Mouse (Mus musculus) layer of hippocampus, adult 18-20 months (tissue): ENCODE results near the gene Oxnad1. TPM values are rescaled to one million over a fixed set of nuclear protein-coding genes. Genes with fewer than 3 reads are reported as not detected.

ENCODE experiments used
- DNase-seq, 2 experiments: peaks; one replicate each; pipeline ENCODE4 v3.0.0; 2022; ENCODE audit warnings: low spot score in 2 of 2
- long read RNA-seq: library from polyadenylated mRNA; stranded (forward); transcript quantifications from one replicate; pipeline ENCODE4 v2.0.0, GENCODE M21; 2021
- total RNA-seq, 2 experiments: library from RNA; stranded (reverse); gene quantifications; 2 replicates each; pipeline ENCODE4 v1.2.3; 2021

Gene Oxnad1
- 10 to 100 TPM; 15.1 to 15.5 TPM for total RNA-seq
- long read RNA-seq, partial matches to known transcripts: 1 of 5 reads
- long read RNA-seq, other reads (novel, unspliced or antisense): 1 of 5 reads

DNA sequence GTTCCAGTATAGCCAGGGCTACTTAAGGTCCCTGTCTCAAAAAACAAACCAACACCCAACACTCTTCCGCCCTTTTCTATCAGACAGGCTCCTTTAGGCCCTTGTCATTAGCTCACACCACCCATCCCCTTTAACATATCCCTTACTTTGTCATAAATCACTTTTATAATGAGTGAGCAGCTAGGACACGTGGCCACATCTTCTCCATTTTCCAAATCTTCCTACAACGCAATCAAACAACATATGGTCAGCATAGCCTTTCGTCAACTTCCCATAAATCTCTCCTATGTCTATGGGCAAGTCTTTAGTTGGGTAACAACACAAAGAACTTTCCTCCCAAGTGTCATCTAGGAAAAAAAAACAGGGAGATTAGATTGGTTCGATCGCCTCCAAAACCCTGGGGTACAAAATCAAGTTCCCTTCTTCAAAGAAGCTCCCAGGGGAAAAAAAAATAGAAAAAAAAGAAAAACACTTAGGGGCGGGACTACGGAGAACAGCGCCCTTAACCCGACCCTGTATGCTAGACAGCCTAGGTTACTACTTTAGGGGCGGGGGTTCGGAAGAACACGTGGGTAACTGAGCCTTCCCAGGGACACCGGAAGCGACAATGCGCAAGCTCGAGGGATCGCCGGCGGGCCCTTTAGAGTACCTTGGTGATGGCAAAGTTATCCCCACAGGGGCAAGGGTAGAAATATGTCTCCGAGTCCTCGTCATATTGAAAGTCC is at the start of gene Oxnad1:
Oxnad1 (plus strand) TSS at position 614 of the 725 bp plus-strand sequence.
- DNase-seq: no peak

GRCm38 (mm10) chr14:32036482-32036881 is 48.7 kb upstream of the Oxnad1 start:
- no peak for DNase-seq

DNA sequence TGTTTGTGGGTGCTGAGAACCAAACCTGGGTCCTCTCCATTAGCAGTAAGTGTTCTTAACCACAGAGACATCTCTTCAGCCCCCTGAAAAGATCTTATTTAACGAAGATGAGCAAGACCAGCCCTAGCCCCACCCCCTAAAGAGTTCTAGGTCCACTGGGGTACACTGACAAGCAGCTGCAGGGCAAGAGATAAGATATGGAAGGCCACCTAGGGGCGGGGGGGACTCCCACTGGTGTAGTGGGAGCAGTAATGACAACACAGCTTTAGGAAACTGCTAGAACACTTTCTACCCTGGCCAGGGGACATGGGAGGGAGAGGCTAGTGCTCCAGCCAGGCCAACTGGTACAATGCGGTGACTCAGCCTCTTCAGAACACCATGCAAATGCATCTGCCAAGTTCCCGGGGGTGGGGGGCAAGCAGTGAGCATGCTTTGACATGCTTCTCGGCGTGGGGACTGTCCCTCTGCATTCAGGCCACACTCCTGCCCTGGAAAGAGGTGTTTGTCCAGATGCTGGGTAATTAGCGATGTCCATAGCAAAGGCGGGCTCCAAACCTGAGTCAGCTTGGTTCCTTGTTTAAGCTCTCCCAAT is 47.4 kb upstream of the Oxnad1 start:
- no peak for DNase-seq

GRCm38 (mm10) chr14:32042108-32042507 is 43.1 kb upstream of the Oxnad1 start:
- no peak for DNase-seq

GRCm38 (mm10) chr14:32046357-32046756 is 38.8 kb upstream of the Oxnad1 start:
- DNase-seq: no peak

DNA sequence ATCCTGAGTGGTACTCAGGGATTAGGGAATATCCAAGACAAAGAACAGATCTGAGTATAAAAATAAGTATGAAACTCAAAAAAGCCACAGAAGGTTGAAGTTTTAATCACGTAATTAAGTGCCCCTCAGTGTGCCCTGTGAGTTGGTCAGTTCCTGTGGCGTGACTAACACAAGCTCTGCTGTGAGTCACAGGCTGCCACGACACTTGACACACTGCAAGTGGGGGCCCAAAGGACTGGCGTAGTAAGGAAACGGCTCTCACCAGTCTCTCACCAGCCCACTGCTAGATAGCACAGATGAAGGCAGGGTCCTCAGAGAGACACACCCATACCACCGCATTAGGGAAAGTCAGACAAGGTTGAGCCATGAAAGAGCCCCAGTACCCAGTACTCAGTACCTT is 35.0 kb upstream of the Oxnad1 start:
- no peak for DNase-seq

- no peak for DNase-seq
Observed at GRCm38 (mm10) chr14:32053895-32054294, 31.3 kb upstream of the Oxnad1 start.

DNA sequence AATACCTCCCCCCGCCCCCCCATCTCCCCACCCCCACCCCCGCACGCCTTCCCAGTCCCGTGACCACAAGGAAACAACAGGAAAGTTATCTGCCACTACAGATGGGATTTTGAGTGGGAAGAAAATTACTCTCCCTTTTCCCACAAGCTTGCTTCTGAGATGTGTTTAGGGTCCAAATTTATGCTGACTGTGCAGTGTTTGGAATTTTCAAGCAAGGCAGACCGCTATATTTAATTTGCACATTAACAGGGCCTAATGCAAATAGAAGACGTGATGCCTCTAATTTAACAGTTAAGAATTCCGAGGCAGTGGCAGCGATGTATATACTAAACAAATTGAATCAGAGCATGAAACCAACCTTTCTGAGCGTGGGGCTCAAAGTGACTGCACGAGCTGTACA is 30.4 kb upstream of the Oxnad1 start:
- DNase-seq: no peak

- DNase-seq: no peak
Observed at GRCm38 (mm10) chr14:32055781-32056180, 29.4 kb upstream of the Oxnad1 start.

DNA sequence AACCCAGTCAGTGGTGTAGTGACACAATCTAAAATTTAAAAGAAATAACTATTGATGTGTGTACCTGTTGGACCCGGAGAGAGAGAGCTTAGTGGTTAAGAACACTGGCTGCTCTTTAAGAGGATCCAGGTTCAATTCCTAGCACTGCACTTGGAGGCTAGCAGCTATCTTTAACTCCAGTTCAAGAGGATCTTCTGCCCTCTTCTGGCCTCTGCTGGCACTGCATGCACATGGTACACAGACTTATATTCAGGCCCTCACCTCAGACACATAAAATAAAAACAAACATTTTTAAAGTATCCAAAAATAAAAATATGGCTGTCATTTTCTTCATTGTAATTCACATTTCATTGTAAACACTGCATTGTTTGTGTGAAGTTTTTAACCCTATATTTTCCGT is 28.5 kb upstream of the Oxnad1 start:
- DNase-seq: peak in 1 of 2 experiments; percentile 11

DNA sequence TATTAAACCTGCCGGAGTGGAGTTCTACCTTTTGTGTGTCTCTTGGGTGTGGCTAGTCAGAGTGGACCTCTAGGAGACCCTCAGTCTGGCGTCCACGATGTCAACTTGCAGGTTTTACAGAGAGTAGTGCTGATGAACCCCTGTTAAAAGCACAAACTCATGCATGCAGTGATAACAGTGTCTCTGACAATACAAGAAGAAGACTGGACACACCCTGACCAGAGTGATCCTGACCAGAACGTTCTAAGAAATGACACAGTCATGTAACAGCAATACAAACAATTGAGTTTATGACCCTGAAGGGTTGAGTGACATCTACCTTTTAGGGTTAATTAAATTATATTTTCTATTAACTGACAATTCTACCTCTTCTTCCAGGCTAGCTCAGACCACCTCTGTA is 27.5 kb upstream of the Oxnad1 start:
- DNase-seq: no peak

GRCm38 (mm10) chr14:32061398-32061797 is 23.8 kb upstream of the Oxnad1 start:
- no peak for DNase-seq

DNA sequence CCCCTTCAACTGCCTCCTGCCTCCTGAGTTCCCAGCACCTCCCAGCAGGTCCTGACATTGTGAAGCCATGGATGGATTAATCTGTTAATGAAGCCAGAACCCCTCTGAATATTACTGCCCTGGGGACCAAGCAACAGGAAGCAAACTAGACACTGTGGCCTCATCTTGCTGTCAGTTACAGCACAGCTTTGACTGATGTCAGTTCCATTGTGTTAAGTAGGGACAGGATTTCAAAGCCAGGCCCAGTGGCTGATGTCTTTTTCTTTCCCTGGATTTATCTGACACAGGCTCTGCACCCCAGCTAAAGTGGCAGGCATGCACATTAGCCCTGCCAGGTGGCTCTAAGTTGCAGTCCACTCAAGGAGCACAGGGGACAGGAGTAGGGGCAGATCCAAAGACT is 12.4 kb upstream of the Oxnad1 start:
- no peak for DNase-seq

DNA sequence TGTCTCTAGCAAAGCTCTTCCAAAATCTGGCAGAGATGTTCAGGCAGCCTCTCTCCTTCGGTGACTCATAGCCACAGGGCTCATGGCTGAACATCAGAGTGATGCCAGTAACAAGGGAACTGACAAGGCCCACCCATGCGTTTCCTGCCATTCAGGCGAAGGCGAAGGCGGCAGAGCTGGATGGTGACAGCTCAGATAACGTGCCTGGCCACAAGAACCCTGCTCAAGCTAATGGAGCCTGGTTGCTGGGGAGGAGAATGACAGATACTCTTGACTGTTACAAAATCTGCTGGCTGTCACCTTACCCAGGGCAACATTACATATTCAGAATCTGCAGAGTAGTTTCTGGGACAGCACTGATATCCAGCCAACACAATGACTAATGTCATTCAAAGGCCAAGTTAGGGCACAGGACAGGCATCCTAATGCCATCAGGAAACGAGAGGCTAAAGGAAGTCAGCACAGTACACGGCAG is 11.9 kb upstream of the Oxnad1 start:
- peak; percentile 74 to 81 for DNase-seq

GRCm38 (mm10) chr14:32073901-32074300 is 11.3 kb upstream of the Oxnad1 start:
- DNase-seq: no peak

- DNase-seq: peak in 1 of 2 experiments; percentile 69
Observed at GRCm38 (mm10) chr14:32076896-32077575, 8.1 kb upstream of the Oxnad1 start.

DNA sequence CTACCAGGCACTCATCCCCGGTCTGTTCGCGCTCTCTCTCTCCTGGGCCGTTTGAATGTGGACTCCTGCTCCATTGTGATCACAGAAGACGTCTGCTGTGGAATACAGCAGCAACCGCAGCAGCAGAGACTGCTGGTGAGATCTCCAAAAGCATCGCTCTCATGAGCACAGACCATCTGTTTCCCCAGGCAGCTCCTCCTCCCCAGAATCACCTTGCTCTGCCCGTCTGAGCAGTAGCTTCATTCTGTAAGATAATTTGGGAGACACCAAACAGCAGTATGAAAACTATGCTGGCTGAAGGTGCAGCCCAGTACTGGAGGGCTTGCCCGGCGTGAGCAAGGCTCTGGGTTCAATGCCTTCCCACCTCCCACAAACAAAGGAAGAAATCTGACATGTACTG is 4.1 kb upstream of the Oxnad1 start:
- DNase-seq: no peak

DNA sequence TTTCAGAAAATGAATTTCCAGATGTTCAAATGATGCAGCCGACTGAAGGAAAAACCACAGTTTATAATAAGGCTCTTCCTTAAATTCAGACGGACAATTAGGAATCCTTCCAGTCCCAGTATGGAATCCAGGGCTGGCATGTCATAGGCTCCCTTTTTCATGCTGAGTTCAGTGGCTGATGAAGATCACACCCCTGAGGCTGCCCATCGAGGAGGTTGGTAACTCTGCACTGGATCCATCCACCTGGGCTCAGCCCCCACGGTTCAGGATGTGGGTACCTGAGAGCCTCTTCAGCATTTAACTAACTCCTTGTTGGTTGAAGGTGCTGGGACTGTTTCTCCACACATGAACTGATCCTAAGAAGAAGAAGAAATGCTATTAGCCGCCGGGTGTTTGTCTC is 2.3 kb upstream of the Oxnad1 start:
- DNase-seq: no peak

DNA sequence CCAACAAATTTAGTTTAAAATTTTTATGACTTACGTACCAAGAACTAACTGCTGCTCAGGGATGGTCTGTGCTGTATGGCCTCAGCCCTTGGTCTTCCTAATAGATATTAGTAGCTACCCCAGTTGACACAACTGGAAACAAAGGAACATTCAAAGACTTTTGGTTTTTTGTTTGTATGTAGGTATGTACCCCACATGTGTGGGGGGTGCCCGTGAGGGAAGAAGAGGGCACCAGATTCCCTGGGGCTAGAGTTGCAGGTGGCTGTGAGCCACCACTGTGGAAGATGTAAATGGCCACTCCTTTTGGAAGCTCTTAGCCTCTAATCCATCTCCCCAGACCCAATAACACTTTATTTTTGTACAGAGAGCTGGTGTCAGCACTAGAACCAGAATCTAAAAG is 1.7 kb upstream of the Oxnad1 start:
- no peak for DNase-seq

DNA sequence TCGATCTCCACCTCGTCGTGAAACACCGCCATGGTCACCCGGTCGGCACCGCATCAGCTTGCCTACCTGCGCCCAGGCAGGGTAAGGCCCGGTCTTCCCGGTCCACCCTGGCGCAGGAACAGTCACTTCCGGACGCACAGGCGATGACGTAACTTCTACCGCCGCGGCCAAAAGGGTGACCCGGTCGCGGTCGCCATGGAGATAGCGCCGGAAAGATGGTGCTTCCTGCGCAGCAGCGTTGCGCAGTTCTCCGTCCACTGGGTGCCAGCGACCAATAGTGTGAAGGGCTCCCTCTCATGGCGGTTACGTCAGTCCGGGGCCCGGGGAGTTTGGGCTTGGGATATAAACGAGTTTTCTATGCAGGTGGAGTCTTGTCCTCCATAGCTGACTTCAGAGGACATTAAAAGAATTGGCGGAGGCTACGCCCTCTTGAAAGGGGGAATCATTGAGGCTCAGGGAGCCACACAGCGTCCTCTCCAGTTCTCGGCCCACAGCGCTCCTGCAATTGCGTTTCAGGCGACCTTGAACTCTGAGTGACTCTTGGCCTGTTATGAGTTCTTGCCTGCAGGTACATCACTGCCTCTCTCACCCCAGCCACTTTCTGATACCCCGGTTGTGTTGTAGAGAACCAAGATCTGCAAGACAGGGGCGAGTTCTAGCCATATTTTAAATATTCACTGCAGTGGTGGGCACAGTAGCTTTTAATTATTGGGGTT is 470 bp downstream of the Oxnad1 start, which contains the start of gene Dph3:
Dph3 (minus strand) TSS at position 244 of the 716 bp plus-strand sequence.
- DNase-seq: peak; percentile 98 to 99

DNA sequence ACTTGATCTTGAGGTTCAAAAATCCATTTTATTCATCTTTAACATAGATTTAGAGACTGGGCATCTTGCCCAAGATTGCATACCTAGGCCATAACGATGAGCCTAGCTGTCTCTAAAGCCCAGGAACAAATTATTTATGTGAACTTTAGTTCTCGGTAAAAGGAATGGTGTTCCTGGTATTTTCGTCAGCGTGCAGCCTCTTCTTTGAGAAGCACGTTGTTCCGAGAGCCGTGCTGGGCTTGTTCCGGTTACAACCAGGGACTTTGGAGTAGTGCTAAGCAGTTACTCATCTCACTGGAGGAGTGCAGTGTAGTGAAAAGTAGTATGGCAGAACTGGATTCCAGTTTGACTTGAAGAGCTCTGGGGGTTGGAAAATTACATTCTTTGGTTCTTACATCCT is 1.1 kb downstream of the Oxnad1 start:
- DNase-seq: no peak
